Mouse (Mus musculus): ENCODE measurements around the gene Gm49388. TPM values are rescaled to one million over a fixed set of nuclear protein-coding genes. Genes with fewer than 3 reads are reported as not detected.

Gm49388 gene
- polyA plus RNA-seq, 1 experiment from 2014 or later, result not detected

DNA sequence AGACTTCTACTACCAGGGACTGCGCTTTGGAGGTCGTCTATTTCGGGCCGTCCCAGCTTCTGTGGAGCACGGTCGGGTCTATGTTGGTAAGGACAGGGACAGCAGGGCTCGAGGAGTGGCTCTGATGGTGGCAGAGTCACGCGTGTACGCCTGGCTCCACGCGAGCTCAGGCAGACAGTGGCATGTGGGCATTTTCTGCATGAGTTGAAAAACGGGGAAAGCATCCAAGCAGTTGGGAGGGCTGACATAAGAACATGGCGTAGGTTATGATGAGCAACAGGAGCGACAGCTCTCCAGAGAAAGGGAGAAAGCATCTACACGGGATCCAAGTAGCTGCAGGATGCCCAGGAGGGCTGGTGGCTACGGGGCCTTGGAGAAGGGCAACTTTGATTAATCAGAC lies 16.9 kb downstream of the Gm49388 start:
- no peak for ATAC-seq (ENCODE audit: insufficient number of reproducible peaks, low FRiP score, low TSS enrichment, low read depth)
- H3K36me3 ChIP-seq (ENCODE audit: control insufficient read depth, insufficient read depth, low read length), result peaks cover 17% of the 10 kb centered on the region; the same call in 1 of the 2 replicates

DNA sequence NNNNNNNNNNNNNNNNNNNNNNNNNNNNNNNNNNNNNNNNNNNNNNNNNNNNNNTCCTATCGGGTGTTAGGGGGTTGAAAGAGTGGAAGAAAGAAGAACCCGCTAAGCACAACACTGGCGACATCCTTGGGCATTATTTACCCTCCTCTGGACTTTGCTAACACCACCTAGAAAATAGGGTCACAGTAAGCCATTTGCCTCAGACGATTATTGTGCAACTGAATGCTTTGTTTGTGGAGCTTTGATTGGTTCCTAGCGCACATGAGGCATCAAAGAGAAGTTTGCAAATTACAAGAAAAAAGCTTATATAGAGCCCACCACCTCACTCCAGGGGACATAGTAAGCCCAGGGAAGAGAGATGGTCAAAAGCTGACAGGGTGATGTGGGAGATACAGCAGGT lies 23.4 kb downstream of the Gm49388 start:
- 85% methylated on average over 5 of the region's 5 CpGs for WGBS
- Histone ChIP-seq H3K9ac (ENCODE audit: low read length) (no peak overlapping the region), H3K36me3 (ENCODE audit: control insufficient read depth, insufficient read depth, low read length) (no peaks in the 10 kb centered on the region), H3K27me3 (ENCODE audit: control insufficient read depth, insufficient read depth, low read length) (no peaks in the 10 kb centered on the region), H3K9me3 (ENCODE audit: control insufficient read depth, low read length) (no peaks in the 10 kb centered on the region), H3K27ac (replicated peaks; ENCODE audit: low read depth, low read length) (no peak overlapping the region), H3K4me2 (ENCODE audit: low read depth, severe bottlenecking) (no peak overlapping the region), H3K4me1 (ENCODE audit: control insufficient read depth, insufficient read depth, low read length) (no peaks in the 10 kb centered on the region), H3K4me3 (ENCODE audit: low read depth, low read length) (no peak overlapping the region)
- ATAC-seq (ENCODE audit: insufficient number of reproducible peaks, low FRiP score, low TSS enrichment, low read depth) (no peak), DNase-seq (ENCODE audit: low spot score) (no peak)

More for the DNA sequence above, 16.9 kb downstream of the Gm49388 start:
- DNase-seq (ENCODE audit: low spot score), result no peak
- H3K27ac ChIP-seq (replicated peaks; ENCODE audit: low read depth, low read length), result no peak overlapping the region
- H3K4me1 ChIP-seq (ENCODE audit: control insufficient read depth, insufficient read depth, low read length), result no peaks in the 10 kb centered on the region
- no peak overlapping the region for H3K9ac ChIP-seq (ENCODE audit: low read length)
- 91% methylated on average over 17 of the region's 17 CpGs for WGBS
- H3K27me3 ChIP-seq (ENCODE audit: control insufficient read depth, insufficient read depth, low read length), result no peaks in the 10 kb centered on the region
- no peak overlapping the region for H3K4me2 ChIP-seq (ENCODE audit: low read depth, severe bottlenecking)
- H3K4me3 ChIP-seq (ENCODE audit: low read depth, low read length), result no peak overlapping the region
- H3K9me3 ChIP-seq (ENCODE audit: control insufficient read depth, low read length), result no peaks in the 10 kb centered on the region

DNA sequence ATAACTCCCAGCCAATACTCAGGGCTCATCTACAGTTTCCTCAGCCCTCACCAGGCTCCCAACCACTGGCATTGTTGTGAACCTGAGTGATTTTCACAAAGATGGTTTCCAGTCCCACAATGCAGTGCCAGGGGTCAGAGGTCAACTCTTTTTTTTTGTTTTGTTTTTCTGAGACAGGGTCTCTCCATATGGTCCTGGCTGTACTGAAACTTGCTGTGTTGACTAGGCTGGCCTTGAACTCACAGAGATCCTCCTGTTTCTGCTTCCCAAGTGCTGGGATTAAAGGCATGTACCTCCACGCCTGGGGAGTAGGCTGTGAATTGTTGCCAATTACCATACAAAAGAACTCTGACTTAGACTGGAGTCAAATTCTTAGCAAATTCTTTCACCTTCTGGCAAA lies 24.4 kb downstream of the Gm49388 start:
- H3K36me3 ChIP-seq (ENCODE audit: control insufficient read depth, insufficient read depth, low read length), result no peaks in the 10 kb centered on the region
- no peaks in the 10 kb centered on the region for H3K9me3 ChIP-seq (ENCODE audit: control insufficient read depth, low read length)
- DNase-seq (ENCODE audit: low spot score) (no peak), ATAC-seq (ENCODE audit: insufficient number of reproducible peaks, low FRiP score, low TSS enrichment, low read depth) (no peak)
- no peaks in the 10 kb centered on the region for H3K4me1 ChIP-seq (ENCODE audit: control insufficient read depth, insufficient read depth, low read length)
- H3K27ac ChIP-seq (replicated peaks; ENCODE audit: low read depth, low read length), result no peak overlapping the region
- no peak overlapping the region for H3K4me2 ChIP-seq (ENCODE audit: low read depth, severe bottlenecking)
- 89% methylated on average over 1 of the region's 1 CpGs for WGBS
- H3K4me3 ChIP-seq (ENCODE audit: low read depth, low read length), result no peak overlapping the region
- H3K27me3 ChIP-seq (ENCODE audit: control insufficient read depth, insufficient read depth, low read length), result no peaks in the 10 kb centered on the region
- H3K9ac ChIP-seq (ENCODE audit: low read length), result no peak overlapping the region

DNA sequence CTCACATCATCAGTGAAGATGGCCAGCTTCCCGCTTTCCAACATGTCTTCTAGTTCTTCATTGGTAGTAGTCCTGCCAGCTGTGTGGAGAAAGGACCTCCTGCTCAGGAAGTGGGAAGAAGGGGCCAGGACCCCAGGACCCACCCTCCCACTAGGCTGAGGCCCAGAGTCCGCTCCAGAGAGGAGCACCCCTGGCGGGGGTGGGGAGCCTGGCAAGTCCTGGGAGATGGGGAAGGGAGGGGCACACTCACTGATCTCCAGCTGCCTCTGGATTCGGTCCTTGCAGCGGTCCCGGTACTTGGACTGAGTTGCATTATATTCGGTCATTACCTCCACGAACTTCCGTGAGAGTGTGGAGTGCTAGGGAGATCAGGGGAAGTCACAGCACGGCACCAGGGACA lies 25.2 kb downstream of the Gm49388 start:
- Histone ChIP-seq H3K9me3 (ENCODE audit: control insufficient read depth, low read length) (no peaks in the 10 kb centered on the region), H3K4me3 (ENCODE audit: low read depth, low read length) (no peak overlapping the region), H3K27me3 (ENCODE audit: control insufficient read depth, insufficient read depth, low read length) (no peaks in the 10 kb centered on the region), H3K4me1 (ENCODE audit: control insufficient read depth, insufficient read depth, low read length) (no peaks in the 10 kb centered on the region), H3K36me3 (ENCODE audit: control insufficient read depth, insufficient read depth, low read length) (no peaks in the 10 kb centered on the region), H3K4me2 (ENCODE audit: low read depth, severe bottlenecking) (no peak overlapping the region), H3K27ac (replicated peaks; ENCODE audit: low read depth, low read length) (no peak overlapping the region), H3K9ac (ENCODE audit: low read length) (no peak overlapping the region)
- ATAC-seq (ENCODE audit: insufficient number of reproducible peaks, low FRiP score, low TSS enrichment, low read depth) (no peak), DNase-seq (ENCODE audit: low spot score) (no peak)
- WGBS, result 76% methylated on average over 10 of the region's 10 CpGs

DNA sequence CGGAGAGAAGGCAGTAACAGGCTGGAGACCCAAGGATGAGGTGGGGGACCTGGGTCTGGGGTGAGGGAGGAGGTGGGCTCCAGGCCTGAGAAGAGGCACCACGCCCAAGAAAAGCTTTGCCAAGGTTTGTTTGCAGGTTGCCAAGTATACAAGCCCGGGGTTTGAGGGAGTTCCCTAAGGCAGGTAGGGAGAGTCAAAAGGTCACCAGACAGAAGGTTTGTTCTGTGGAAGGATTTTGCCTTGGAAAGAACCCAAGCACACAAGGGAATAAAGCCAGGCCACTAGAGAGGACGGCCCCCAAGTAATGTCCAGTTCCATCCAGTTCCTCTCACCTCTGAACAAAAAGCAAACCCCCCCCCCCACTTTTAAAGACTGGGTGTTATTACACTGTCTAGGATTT lies 25.8 kb downstream of the Gm49388 start:
- Histone ChIP-seq H3K27ac (replicated peaks; ENCODE audit: low read depth, low read length) (no peak overlapping the region), H3K4me3 (ENCODE audit: low read depth, low read length) (no peak overlapping the region), H3K9me3 (ENCODE audit: control insufficient read depth, low read length) (no peaks in the 10 kb centered on the region), H3K36me3 (ENCODE audit: control insufficient read depth, insufficient read depth, low read length) (no peaks in the 10 kb centered on the region), H3K4me2 (ENCODE audit: low read depth, severe bottlenecking) (no peak overlapping the region), H3K9ac (ENCODE audit: low read length) (no peak overlapping the region), H3K27me3 (ENCODE audit: control insufficient read depth, insufficient read depth, low read length) (no peaks in the 10 kb centered on the region), H3K4me1 (ENCODE audit: control insufficient read depth, insufficient read depth, low read length) (no peaks in the 10 kb centered on the region)
- ATAC-seq (ENCODE audit: insufficient number of reproducible peaks, low FRiP score, low TSS enrichment, low read depth) (no peak), DNase-seq (ENCODE audit: low spot score) (no peak)
- WGBS, result 76% methylated on average over 4 of the region's 4 CpGs

DNA sequence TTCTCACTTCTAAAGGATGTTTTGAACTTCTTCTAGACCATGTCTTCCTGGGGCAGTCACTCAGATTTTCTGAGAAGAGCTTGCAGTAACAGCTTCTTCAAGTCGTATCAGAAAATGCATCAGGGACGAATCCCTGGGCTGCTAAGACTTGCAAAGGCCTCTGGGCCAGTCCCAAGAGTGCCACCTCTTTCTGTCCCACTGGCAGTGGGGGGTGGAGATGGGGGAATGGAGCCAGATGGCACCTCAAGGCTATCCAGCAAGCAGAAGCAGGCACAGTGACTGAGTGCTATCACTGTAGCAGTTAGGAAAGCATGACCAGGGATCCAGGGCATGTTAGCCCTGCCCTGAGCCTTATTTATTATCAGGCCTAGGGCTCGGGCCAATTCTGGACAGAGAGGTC lies 26.9 kb downstream of the Gm49388 start:
- Histone ChIP-seq H3K4me2 (ENCODE audit: low read depth, severe bottlenecking) (no peak overlapping the region), H3K27ac (replicated peaks; ENCODE audit: low read depth, low read length) (no peak overlapping the region), H3K9ac (ENCODE audit: low read length) (no peak overlapping the region), H3K27me3 (ENCODE audit: control insufficient read depth, insufficient read depth, low read length) (no peaks in the 10 kb centered on the region), H3K36me3 (ENCODE audit: control insufficient read depth, insufficient read depth, low read length) (no peaks in the 10 kb centered on the region), H3K4me3 (ENCODE audit: low read depth, low read length) (no peak overlapping the region), H3K4me1 (ENCODE audit: control insufficient read depth, insufficient read depth, low read length) (no peaks in the 10 kb centered on the region), H3K9me3 (ENCODE audit: control insufficient read depth, low read length) (no peaks in the 10 kb centered on the region)
- no peak for DNase-seq (ENCODE audit: low spot score)
- WGBS, result 82% methylated on average over 3 of the region's 3 CpGs
- ATAC-seq (ENCODE audit: insufficient number of reproducible peaks, low FRiP score, low TSS enrichment, low read depth), result no peak

DNA sequence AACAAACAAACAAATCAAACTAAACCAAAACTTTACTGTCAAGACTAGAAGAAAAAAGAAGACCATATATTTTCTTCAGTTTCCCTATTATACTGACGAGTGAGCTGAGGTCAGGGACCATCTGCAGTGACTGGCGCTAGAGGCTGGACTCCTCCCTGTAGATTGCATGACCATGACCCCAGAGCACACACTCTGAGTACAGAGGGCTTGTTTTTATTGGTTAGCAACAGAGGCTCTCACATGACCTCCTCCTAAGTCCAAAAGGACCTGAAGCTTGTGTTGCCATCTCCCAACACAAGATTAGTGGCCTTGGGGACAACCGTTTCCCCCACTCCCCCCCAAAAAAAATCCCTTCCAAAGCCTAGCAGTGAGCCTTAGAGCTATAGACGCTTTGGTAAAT lies 28.4 kb downstream of the Gm49388 start:
- H3K4me1 ChIP-seq (ENCODE audit: control insufficient read depth, insufficient read depth, low read length), result no peaks in the 10 kb centered on the region
- H3K4me3 ChIP-seq (ENCODE audit: low read depth, low read length), result no peak overlapping the region
- no peaks in the 10 kb centered on the region for H3K36me3 ChIP-seq (ENCODE audit: control insufficient read depth, insufficient read depth, low read length)
- H3K4me2 ChIP-seq (ENCODE audit: low read depth, severe bottlenecking), result no peak overlapping the region
- H3K27me3 ChIP-seq (ENCODE audit: control insufficient read depth, insufficient read depth, low read length), result no peaks in the 10 kb centered on the region
- no peak overlapping the region for H3K27ac ChIP-seq (replicated peaks; ENCODE audit: low read depth, low read length)
- ATAC-seq (ENCODE audit: insufficient number of reproducible peaks, low FRiP score, low TSS enrichment, low read depth) (no peak), DNase-seq (ENCODE audit: low spot score) (no peak)
- H3K9ac ChIP-seq (ENCODE audit: low read length), result no peak overlapping the region
- H3K9me3 ChIP-seq (ENCODE audit: control insufficient read depth, low read length), result no peaks in the 10 kb centered on the region
- 81% methylated on average over 4 of the region's 4 CpGs for WGBS

DNA sequence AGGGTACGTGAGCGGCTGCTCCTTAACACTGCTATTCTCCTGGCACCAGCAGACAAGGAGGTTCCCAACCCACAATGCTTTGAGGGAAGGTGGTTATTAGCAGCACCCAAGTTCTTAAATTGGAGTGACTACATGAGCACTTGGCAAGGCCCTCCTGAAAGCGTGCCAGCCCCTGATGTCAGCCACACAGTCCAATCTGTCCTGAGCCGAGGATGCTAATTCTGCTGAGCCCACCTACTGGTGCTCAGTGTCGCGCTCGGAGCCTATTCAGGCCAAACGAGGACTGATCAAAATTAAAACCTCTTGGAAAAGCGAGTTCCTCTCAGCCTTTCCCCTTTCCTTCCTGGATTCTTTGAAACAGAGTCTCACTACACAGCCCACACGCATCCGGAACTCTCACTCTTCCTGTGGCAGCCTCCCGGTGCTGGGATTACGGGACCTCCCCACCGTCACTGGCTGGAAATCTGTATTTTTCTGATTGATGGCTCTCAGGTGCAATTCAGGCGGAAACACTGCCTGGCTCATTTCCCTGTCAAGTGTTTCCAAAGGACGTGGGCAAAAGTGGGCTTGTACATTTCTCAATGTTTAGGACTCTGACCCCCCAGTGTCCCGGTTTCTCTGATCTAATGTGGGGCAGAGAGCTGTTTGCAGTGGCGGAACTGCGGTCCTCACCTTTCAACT lies 29.0 kb downstream of the Gm49388 start:
- 85% methylated on average over 19 of the region's 19 CpGs for WGBS
- no peaks in the 10 kb centered on the region for H3K4me1 ChIP-seq (ENCODE audit: control insufficient read depth, insufficient read depth, low read length)
- ATAC-seq (ENCODE audit: insufficient number of reproducible peaks, low FRiP score, low TSS enrichment, low read depth) (no peak), DNase-seq (ENCODE audit: low spot score) (no peak)
- H3K4me3 ChIP-seq (ENCODE audit: low read depth, low read length), result no peak overlapping the region
- no peak overlapping the region for H3K9ac ChIP-seq (ENCODE audit: low read length)
- H3K36me3 ChIP-seq (ENCODE audit: control insufficient read depth, insufficient read depth, low read length), result no peaks in the 10 kb centered on the region
- no peak overlapping the region for H3K4me2 ChIP-seq (ENCODE audit: low read depth, severe bottlenecking)
- H3K27ac ChIP-seq (replicated peaks; ENCODE audit: low read depth, low read length), result no peak overlapping the region
- H3K9me3 ChIP-seq (ENCODE audit: control insufficient read depth, low read length), result no peaks in the 10 kb centered on the region
- H3K27me3 ChIP-seq (ENCODE audit: control insufficient read depth, insufficient read depth, low read length), result no peaks in the 10 kb centered on the region

DNA sequence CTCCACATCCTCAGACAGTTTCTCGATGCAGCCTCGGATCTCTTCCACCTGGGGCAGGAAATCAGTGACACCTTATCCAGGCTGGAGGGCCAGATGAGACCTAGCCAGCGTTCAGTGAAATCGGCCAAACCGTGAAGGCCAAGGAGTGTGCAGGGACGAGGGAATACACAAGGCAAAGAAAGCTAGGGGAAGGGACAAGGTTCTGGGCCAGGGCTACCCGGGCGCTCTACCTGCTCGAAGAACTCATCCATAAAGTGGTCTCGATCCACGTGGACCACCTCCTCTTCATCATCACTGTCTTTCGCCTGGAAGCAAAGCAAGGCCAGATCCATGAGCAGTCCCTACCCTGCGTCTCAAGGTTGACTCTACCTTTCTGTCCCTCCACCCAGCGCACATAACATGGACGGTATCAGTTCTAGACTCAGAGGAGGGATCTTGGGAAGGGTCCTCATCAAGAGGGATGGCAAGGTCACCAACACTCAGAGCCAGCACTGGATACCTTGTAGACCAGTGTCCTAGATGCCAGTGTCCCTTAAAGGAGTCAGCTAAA lies 29.8 kb downstream of the Gm49388 start:
- Histone ChIP-seq H3K36me3 (ENCODE audit: control insufficient read depth, insufficient read depth, low read length) (no peaks in the 10 kb centered on the region), H3K27ac (replicated peaks; ENCODE audit: low read depth, low read length) (no peak overlapping the region), H3K4me1 (ENCODE audit: control insufficient read depth, insufficient read depth, low read length) (no peaks in the 10 kb centered on the region), H3K9me3 (ENCODE audit: control insufficient read depth, low read length) (no peaks in the 10 kb centered on the region), H3K9ac (ENCODE audit: low read length) (no peak overlapping the region), H3K4me3 (ENCODE audit: low read depth, low read length) (no peak overlapping the region), H3K27me3 (ENCODE audit: control insufficient read depth, insufficient read depth, low read length) (no peaks in the 10 kb centered on the region), H3K4me2 (ENCODE audit: low read depth, severe bottlenecking) (no peak overlapping the region)
- DNase-seq (ENCODE audit: low spot score) (no peak), ATAC-seq (ENCODE audit: insufficient number of reproducible peaks, low FRiP score, low TSS enrichment, low read depth) (no peak)
- WGBS, result 84% methylated on average over 15 of the region's 15 CpGs
